Mouse (Mus musculus) right cerebral cortex, postnatal 14 days (tissue): ENCODE data around the gene Ifnlr1.

Experiments used
- DNase-seq: peaks from one replicate; pipeline ENCODE4 v3.0.0; 2022

Ifnlr1 gene

GRCm38 (mm10) chr4:135750896-135751295 lies 64.8 kb downstream of the Ifnlr1 start:
- no peak for DNase-seq

GRCm38 (mm10) chr4:135752106-135752778 lies 66.2 kb downstream of the Ifnlr1 start:
- DNase-seq = no peak

DNA sequence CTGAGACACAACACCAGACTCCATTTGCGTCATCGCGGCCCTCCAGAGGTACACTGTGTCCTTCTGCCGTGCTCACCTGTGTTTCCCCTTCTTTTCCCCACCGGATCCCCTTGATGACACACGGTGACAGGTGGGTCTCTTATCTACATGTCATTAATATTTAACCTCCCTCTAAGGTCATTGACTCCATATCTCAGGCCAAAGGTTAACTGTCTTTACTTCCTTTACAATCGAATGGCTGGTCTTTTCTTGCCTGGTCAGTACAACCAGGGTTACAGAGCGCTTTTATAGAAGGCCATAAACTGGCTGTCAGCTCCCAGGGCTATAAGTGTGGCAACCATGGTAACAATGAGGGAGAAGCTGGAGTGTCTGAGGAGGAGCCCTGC lies 66.7 kb downstream of the Ifnlr1 start:
- no peak for DNase-seq
